In the genomic region with DNA sequence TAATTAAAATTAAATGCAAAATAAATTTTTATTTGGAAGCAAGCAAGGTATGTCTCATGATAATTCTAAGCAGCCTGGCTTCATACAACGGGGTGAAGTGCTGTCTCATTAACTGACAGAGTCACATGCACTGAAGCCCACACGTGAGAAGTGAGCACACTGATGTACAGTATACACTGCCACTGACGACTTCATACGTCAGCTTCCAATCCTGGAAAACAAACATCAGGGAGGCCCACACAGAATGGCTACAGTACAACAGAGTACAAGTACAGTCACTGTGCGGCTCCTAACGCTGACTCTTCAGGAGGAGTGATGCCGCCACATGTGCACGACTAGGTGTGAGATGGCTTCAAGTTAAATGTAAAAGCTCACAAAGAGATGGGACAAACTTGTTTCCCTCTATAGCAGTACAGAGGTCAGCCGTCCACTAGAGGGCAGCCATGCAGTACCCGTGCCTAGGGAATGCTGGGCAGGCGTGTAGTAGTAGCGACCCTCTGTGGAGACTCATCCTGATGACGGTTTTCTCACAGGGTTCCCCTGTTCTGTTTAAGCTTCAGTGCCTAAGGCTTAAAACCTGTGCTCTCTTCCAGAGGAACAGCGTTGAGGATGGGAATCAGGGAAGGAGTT, we compare ENCODE assay signal across 1 mouse cellular context.
TF ChIP-seq lines count a peak whose summit lies in the region.

No protein-coding gene starts in this region.

TF ChIP-seq in MEL, 35 proteins besides CTCF, POLR2A, EP300 and RAD21 (continued from another document):
- no peak for TF ChIP-seq NRF1 (IDR thresholded peaks at IDR 0.05; ENCODE audit: insufficient read depth, low read depth, low read length, poor library complexity, severe bottlenecking)
- no peak for TF ChIP-seq MYB (IDR thresholded peaks at IDR 0.05; ENCODE audit: low read depth, low read length)
- TF ChIP-seq USF2 (IDR thresholded peaks at IDR 0.05; ENCODE audit: borderline replicate concordance in 1 of 2, insufficient read depth in 1 of 2, low read depth in 1 of 2, low read length in 2 of 2) = no peak
- no peak for TF ChIP-seq ZNF384 (IDR thresholded peaks at IDR 0.05; ENCODE audit: low read depth, low read length)
- no peak for TF ChIP-seq MAFK (IDR thresholded peaks at IDR 0.05; ENCODE audit: borderline replicate concordance, low read depth, low read length)
- 0 out of 2 replicates have a peak, but pooled peaks have one; percentile 21 for TF ChIP-seq HCFC1 (IDR thresholded peaks at IDR 0.05; ENCODE audit: low read depth, low read length)
- TF ChIP-seq ETS1 (IDR thresholded peaks at IDR 0.05; ENCODE audit: low read depth, low read length) = no peak
- TF ChIP-seq ZKSCAN1 (IDR thresholded peaks at IDR 0.05; ENCODE audit: low read depth, low read length) = no peak
- TF ChIP-seq BHLHE40 (IDR thresholded peaks at IDR 0.05; ENCODE audit: borderline replicate concordance, low read depth, low read length) = no peak
- TF ChIP-seq ZC3H11A (IDR thresholded peaks at IDR 0.05; ENCODE audit: low read depth, low read length) = peak; percentile 38; the same call in 1 of the 2 replicates
- no peak for TF ChIP-seq TBP (IDR thresholded peaks at IDR 0.05; ENCODE audit: low read depth, low read length)
- no peak for TF ChIP-seq NELFE (IDR thresholded peaks at IDR 0.05; ENCODE audit: low read depth, low read length)
- no peak for TF ChIP-seq RCOR1 (IDR thresholded peaks at IDR 0.05; ENCODE audit: low read depth, low read length)
- no peak for TF ChIP-seq TAL1 (IDR thresholded peaks at IDR 0.05; ENCODE audit: low read length)
- no peak for TF ChIP-seq POLR2AphosphoS5 (IDR thresholded peaks at IDR 0.05; ENCODE audit: borderline replicate concordance, low read depth, low read length)
- TF ChIP-seq SMC3 (IDR thresholded peaks at IDR 0.05; ENCODE audit: low read depth, low read length) = peak; percentile 75
- no peak for TF ChIP-seq ELF1 (IDR thresholded peaks at IDR 0.05; ENCODE audit: low read depth, low read length)
- TF ChIP-seq MXI1 (IDR thresholded peaks at IDR 0.05; ENCODE audit: low read depth, low read length) = no peak
